Mouse (Mus musculus) right cerebral cortex, adult 18-20 months (tissue): Measurements from ENCODE around the gene Liph.
"Not testable (repeated sequence)": the region's sequence is repeated elsewhere in the genome, so short reads cannot be mapped to it uniquely, and the experiment has no call there.

Experiments
- DNase-seq: peaks from one replicate; pipeline ENCODE4 v3.0.0; 2022; ENCODE audit warnings: mixed read lengths

The Liph gene

DNA sequence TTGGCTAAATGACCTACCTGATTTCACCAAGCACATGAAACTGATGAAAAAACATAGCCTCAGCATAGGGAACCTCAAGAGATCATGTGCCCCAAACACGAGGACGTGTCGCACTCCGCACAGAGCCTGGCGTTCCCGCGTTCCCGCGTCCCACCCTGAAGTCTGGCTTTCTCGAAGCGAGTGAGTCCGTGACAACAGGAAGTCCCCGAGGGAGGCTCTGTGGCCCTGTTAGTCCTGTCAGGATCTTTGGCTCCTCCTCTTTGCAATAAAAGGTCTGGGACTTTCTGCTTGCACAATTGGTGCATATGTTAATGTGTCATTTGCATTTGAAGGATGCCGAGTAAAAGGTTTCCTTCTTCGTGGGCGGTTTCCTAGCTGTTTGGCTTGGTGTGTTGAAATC lies at the start of gene Liph:
Liph (minus strand) TSS at position 360 of the 400 bp plus-strand sequence.
- no peak for DNase-seq

DNA sequence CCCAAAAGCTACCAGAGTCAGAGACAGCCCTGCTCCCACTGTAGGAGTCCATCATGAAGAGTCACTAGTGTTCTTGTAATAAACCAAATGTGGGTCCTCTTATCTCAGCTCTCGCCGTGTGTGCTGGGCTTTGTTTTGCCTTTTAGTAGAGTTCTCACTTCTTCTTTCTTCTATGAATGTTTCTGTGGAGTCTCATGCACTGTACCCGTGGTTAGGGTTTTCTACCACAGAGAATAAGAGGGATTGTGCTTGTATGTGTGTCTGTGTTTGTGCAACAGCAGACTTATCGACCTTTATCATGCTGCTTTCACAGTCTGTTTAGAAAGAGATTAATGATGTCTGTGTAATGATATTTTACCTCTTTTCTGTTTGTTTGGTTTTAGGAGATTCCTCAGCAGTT lies 48.4 kb upstream of the Liph start:
- DNase-seq, result no peak

- DNase-seq, result no peak
Measured at GRCm38 (mm10) chr16:22039978-22040377, 44.5 kb upstream of the Liph start.

DNA sequence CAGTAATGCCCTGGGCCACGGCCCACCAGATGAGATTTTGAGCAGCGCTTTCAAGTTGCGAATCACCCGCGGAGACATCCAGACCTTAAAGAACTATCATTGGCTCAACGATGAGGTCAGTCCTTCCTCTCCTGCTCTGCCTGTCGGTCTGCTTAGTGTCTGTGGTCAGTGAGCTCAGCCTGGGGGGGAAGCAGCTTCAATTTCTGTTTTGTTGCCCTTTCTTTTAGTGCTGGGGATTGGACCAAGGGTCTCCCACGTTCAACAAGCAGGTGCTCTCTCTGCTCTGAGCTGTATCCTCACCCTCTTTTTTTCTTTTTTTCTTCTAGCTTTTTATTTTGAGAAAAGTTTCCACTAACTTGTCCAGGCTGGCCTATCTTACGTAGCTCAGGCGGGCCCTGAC lies 43.1 kb upstream of the Liph start:
- no peak for DNase-seq

DNA sequence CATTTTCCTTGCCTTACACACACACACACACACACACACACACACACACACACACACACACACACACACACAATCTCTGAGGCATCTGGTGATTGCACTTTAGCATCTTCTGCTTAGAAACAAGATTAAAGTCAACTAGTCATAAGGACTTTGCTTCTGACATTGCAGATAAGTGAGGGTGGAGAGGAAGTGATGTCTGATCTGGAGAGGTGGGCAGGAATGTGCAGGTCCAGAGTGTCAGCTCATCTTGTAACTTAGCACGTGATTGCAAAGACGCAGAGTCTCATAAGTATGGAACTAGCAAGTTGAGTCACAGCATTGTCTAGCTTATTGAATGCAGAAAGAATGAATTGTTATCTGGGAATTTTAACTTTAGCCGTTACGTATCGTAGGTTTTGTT lies 32.0 kb upstream of the Liph start:
- DNase-seq, result no peak

GRCm38 (mm10) chr16:22022122-22022521 lies 26.7 kb upstream of the Liph start:
- DNase-seq, result no peak

DNA sequence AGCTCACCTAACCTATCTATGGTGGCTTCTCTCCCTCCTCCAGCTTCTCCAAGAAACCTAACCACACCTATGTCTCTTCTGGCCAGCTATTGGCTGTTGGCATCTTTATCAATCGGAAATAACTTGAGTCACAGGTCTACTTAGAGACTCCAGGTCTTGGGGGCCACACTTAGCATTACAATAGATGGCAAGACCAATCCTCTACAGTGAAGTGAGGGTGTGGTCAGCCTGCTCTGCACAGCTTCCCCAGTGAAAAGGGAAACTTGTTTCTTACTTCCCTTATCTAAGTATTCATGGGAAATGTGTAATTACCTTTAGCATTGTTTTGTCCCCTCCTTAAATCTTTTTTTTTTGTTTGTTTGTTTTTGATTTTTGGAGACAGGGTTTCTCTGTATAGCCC lies 20.1 kb upstream of the Liph start:
- no peak for DNase-seq

DNA sequence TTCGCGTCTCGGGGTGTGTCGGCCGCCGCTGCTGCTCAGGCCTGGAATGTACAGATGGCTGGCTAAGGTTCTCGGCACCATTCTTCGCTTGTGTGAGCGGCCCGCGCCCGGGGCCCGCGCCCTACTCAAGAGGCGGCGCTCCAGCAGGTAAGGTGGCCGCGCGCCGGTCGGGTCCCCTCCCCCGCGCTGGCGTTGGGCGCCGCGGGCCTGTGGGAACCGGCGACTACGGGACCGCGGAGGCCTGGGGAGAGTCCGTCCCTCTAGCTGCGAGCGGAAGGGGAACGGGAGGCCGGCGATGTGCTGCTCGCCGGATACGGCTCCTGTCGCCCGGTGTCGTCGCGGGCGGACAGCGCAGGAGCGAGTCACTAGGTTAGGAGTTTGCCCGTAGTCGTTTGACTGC lies 14.1 kb upstream of the Liph start:
- no peak for DNase-seq

GRCm38 (mm10) chr16:22009099-22009584 lies 13.7 kb upstream of the Liph start, which contains the start of gene Senp2:
TSS of gene Senp2 (plus strand) at chr16:22009484.
- peak; percentile 100 for DNase-seq

- DNase-seq, result no peak
Measured at GRCm38 (mm10) chr16:22001606-22002005, 6.1 kb upstream of the Liph start.

- DNase-seq, result no peak
Measured at GRCm38 (mm10) chr16:22001172-22001571, 5.7 kb upstream of the Liph start.

DNA sequence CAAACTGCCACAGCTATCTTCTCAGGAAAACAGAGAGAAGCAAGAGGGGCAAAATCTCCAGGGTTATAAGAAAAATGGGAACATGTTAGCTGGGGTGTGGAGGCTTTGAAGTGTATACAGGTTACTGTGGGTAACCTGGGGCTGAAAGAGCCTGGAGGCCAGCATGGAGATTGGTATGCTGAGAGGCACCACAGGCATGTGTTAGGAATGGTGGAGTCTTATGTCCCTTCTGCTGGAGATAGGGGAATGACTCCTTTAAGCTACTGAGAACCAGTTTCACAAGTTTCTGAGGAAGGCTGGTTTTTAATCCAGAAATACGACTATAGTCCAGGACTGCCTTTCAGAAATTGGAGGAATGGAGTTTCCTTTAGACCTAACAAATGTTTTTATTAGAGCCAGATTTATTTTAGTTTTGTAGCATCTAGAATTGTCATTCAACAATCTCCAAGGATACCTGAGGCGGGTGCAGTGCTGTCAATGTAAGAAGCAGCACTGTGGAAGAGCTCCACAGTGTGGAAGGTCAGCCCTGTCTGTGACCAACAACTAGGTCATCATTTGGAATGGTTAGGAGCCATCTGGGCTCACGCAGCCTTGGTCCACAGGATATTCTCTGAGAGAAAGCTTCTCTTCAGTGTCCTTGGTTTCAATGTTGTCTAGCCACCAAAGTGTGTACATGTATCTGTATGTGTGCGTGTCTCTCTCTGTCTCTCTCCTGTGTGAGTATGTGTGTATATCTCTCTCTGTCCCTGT lies 4.7 kb upstream of the Liph start:
- DNase-seq, result no peak

DNA sequence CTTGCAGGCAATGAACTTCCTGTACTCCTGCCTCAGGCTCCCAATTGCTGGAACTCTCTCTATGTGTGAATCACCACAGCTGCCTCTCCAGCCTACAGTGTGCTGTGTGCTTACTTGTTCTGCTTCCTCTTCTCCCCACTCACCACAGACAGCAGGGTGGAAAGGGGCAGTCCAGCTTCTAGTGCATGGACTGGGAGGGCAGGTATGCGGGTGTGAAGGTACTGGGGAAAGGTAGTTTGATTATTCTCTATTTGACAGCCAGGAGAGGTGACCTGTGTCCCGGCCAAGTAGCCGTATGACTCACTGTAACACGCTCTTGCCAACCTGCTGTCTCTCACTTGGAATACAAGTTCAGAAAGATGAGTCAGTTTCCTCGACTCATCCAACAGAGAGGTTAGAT lies 2.6 kb upstream of the Liph start:
- DNase-seq, result peak; percentile 18

DNA sequence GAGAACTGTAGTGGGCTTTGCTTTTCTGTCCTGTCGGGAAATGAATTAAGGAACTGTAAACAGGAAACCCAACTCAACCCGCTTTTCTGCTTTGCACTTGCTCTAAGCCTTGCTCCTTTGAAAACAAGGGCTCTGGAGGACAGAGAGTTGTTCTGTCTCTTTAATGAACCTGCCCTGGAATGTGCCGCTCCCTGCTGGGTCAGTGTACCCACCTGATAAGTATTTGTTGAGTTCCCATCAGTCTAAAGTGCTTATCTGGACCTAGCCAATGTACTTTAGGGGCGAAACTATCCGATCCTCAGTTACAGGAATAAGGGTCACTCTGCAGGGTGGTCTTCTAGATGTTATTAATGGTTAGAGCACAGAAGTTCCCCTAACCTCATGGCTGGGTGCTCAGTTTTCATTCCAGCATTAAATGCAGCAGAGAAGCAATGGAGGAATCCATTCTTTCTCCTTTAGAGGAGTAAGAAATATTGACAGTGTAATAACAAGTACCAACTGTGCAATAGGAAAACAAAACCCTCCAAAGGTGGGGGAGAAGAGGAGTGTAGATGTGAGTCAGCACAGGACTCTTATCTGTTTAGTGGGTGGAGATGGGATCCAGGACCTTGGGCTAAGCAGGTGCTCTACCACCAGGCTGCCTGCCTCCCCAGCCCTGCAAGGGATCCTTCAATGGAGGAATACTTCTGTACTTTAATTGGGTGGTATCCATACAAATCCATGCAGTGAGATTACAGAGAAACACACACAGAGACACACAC lies 1.6 kb upstream of the Liph start:
- no peak for DNase-seq

GRCm38 (mm10) chr16:21996402-21996801 lies 939 bp upstream of the Liph start:
- no peak for DNase-seq

DNA sequence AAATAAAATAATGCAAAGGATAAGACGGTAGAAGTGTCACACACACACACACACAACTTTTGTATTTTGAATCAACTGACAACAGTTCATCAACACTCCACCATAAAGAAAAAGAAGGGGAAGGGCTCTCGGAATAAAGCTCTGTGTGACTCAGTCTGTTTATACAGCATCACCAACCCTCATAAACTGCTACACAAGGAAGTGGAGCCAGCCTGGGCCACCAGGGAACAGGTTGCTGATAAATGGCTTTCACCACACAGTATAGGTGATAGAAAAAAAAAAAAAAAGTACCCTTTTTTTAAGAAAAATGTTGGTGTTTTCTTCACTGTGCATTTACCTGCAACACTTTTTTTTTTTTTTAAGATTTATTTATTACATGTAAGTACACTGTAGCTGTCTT lies 3.7 kb downstream of the Liph start:
- DNase-seq, result no peak

DNA sequence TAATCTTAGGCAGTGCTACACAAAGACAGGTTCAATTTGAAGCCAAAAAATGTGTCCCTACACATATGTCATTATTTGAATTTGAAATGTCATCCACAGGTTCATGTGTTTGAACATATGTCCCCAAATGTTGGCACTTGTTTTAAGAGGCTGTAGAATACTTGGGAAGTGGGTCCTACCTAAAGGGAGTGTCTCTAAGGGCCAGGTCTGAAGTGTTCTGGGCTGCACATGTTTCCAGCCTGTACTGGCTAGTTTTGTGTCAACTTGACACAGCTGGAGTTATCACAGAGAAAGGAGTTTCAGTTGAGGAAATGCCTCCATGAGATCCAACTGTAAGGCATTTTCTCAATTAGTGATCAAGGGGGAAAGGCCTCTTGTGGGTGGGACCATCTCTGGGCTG lies 4.6 kb downstream of the Liph start:
- DNase-seq, result not testable (repeated sequence)

GRCm38 (mm10) chr16:21987956-21988355 lies 7.5 kb downstream of the Liph start:
- no peak for DNase-seq

GRCm38 (mm10) chr16:21986191-21986590 lies 9.3 kb downstream of the Liph start:
- no peak for DNase-seq

DNA sequence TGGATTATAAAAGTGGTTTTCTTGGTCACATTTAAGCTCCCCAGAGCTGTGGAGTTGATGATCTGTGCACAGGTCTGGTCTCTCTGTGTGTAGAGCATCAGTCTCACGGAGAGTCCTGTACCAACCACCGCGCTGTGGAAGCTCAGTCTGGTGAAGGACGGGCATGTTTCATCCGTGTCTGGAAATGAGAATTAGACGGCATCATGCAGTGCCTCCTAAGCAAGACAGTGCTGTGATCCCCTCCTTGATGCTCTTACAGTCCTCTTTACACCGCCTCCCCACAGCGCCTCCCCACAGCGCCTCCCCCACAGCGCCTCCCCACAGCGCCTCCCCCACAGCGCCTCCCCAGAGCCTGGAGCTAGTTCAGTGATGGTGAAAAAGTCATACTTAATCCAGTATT lies 11.4 kb downstream of the Liph start:
- no peak for DNase-seq

GRCm38 (mm10) chr16:21983581-21983980 lies 11.9 kb downstream of the Liph start:
- no peak for DNase-seq

DNA sequence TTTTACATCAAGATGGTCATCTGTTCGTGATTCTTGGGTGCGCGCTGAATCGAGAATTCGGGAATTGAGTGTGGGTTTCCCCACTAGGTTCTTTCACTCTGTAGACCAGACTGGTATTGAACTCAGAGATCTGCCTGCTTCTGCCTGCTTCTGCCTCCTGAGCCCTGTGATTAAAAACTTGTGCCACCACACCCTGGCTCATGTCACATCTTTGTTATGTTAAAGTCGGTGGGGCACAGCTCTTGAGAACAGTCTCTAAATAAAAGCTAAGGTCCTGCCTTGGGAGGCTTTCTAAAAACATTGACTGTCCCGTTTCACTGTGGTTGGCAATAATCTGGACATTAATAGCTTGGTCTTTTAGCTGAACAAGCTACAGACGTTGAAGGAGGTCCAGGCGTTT lies 12.3 kb downstream of the Liph start:
- no peak for DNase-seq

DNA sequence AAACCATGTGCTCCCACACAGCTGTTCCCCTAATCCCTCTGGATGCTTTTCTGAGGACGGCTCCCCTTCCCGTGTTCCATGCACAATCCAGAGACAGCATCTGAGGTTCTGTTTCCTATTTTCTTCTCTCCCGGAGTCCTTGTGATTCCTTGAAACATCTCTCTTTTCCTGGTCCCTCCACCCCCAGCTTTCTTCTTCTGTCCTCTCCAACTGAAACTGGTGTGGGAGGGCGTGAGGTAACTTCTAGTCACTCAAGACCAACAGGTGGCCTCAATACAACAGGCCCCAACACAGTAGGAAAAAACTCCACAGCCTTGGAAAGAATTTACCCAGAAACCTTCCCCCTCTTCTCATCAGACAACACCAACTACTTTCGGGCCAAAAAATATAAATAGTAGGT lies 18.1 kb downstream of the Liph start:
- DNase-seq, result peak; percentile 40

GRCm38 (mm10) chr16:21976203-21976602 lies 19.3 kb downstream of the Liph start:
- DNase-seq, result peak; percentile 8
